Mouse (Mus musculus) urinary bladder, postnatal 4 days (tissue): ENCODE results near the gene Irgm2.
"Not testable (repeated sequence)": the region's sequence is repeated elsewhere in the genome, so short reads cannot be mapped to it uniquely, and the experiment has no call there.

Experiments used
- DNase-seq, 2 experiments: peaks; one replicate each; pipeline ENCODE4 v3.0.0; 2021 to 2022; ENCODE audit warnings: low spot score in 2 of 2

Irgm2 gene

GRCm38 (mm10) chr11:58213673-58214342, 14.4 kb downstream of the Irgm2 start:
- DNase-seq: no peak

GRCm38 (mm10) chr11:58214391-58215048, 15.1 kb downstream of the Irgm2 start:
- DNase-seq: peak; percentile 73 to 82

GRCm38 (mm10) chr11:58215049-58215430, 15.6 kb downstream of the Irgm2 start:
- not testable (repeated sequence) for DNase-seq

GRCm38 (mm10) chr11:58215814-58216213, 16.4 kb downstream of the Irgm2 start:
- DNase-seq: no peak

GRCm38 (mm10) chr11:58216823-58217222, 17.4 kb downstream of the Irgm2 start:
- DNase-seq: no peak

- DNase-seq: no peak
These were observed 24.3 kb downstream of the Irgm2 start for GRCm38 (mm10) chr11:58223751-58224150.

GRCm38 (mm10) chr11:58224313-58224712, 24.9 kb downstream of the Irgm2 start:
- no peak for DNase-seq

- not testable (repeated sequence) for DNase-seq
These were observed 25.5 kb downstream of the Irgm2 start for GRCm38 (mm10) chr11:58224872-58225271.

GRCm38 (mm10) chr11:58225655-58226054, 26.2 kb downstream of the Irgm2 start:
- DNase-seq: peak; percentile 62 to 79

- no peak for DNase-seq
These were observed 27.0 kb downstream of the Irgm2 start for GRCm38 (mm10) chr11:58226425-58226824.

- DNase-seq: not testable (repeated sequence)
These were observed 28.6 kb downstream of the Irgm2 start for GRCm38 (mm10) chr11:58228021-58228420.

- DNase-seq: peak in 1 of 2 experiments; percentile 57
These were observed 31.0 kb downstream of the Irgm2 start for GRCm38 (mm10) chr11:58230396-58230910.

GRCm38 (mm10) chr11:58231156-58231555, 31.7 kb downstream of the Irgm2 start:
- DNase-seq: no peak

GRCm38 (mm10) chr11:58234551-58234950, 35.1 kb downstream of the Irgm2 start:
- DNase-seq: not testable (repeated sequence)

- DNase-seq: peak in 1 of 2 experiments; percentile 51
These were observed 35.7 kb downstream of the Irgm2 start for GRCm38 (mm10) chr11:58235152-58235551.

GRCm38 (mm10) chr11:58238840-58239791, 39.7 kb downstream of the Irgm2 start:
- DNase-seq: peak; percentile 42 to 72

- no peak for DNase-seq
These were observed 47.9 kb downstream of the Irgm2 start for GRCm38 (mm10) chr11:58247294-58247693.

- no peak for DNase-seq
These were observed 50.0 kb downstream of the Irgm2 start for GRCm38 (mm10) chr11:58249203-58249981.

- DNase-seq: no peak
These were observed 51.1 kb downstream of the Irgm2 start for GRCm38 (mm10) chr11:58250550-58250949.

- no peak for DNase-seq
These were observed 55.0 kb downstream of the Irgm2 start for GRCm38 (mm10) chr11:58254411-58254810.

GRCm38 (mm10) chr11:58257816-58258215, 58.4 kb downstream of the Irgm2 start:
- DNase-seq: no peak
